Mouse (Mus musculus) midbrain, embryonic 16.5 days (tissue): Measurements from ENCODE around the gene Ubc. TPM values are rescaled to one million over a fixed set of nuclear protein-coding genes. Genes with fewer than 3 reads are reported as not detected.
A peak's percentile ranks its signal among the peaks of the same experiment; 100 is the strongest.

Experiments
- ATAC-seq: fragments of 200-750 bp; cut with Nextera tagmentation; 2 replicates; pipeline ENCODE4 v1.8.0; 2017; ENCODE audit warnings: moderate TSS enrichment
- H3K27ac ChIP-seq: fragments of 300-500 bp; sonication (generic); 2 replicates; pipeline ENCODE4 v1.5.1; 2014; ENCODE audit warnings: mild to moderate bottlenecking, low read length, mixed read lengths
- H3K27me3 ChIP-seq: fragments of 300-500 bp; sonication (generic); 2 replicates; pipeline ENCODE4 v1.6.1; 2014; ENCODE audit warnings: low read depth, low read length, mixed read lengths; ENCODE audit not compliant: control insufficient read depth, insufficient read depth
- H3K36me3 ChIP-seq: fragments of 300-500 bp; sonication (generic); 2 replicates; pipeline ENCODE4 v1.6.1; 2014; ENCODE audit warnings: mild to moderate bottlenecking, low read length, moderate library complexity, mixed read lengths; ENCODE audit not compliant: control insufficient read depth, insufficient read depth
- H3K4me1 ChIP-seq: fragments of 300-500 bp; sonication (generic); 2 replicates; pipeline ENCODE4 v1.6.1; 2014; ENCODE audit warnings: mild to moderate bottlenecking, low read length, mixed read lengths; ENCODE audit not compliant: control insufficient read depth, insufficient read depth
- H3K4me2 ChIP-seq: fragments of 300-500 bp; sonication (generic); 2 replicates; pipeline ENCODE4 v1.6.1; 2014; ENCODE audit warnings: mild to moderate bottlenecking, low read length, mixed read lengths
- H3K4me3 ChIP-seq: fragments of 300-500 bp; sonication (generic); 2 replicates; pipeline ENCODE4 v1.5.1; 2014; ENCODE audit warnings: low read depth, mild to moderate bottlenecking, low read length, moderate library complexity, mixed read lengths
- H3K9ac ChIP-seq: fragments of 300-500 bp; sonication (generic); 2 replicates; pipeline ENCODE4 v1.6.1; 2014; ENCODE audit warnings: low read depth, low read length, mixed read lengths
- H3K9me3 ChIP-seq: fragments of 300-500 bp; sonication (generic); replicated peaks from 2 replicates; pipeline ENCODE4 v1.6.1; 2014; ENCODE audit warnings: mild to moderate bottlenecking, low read length, mixed read lengths; ENCODE audit not compliant: control insufficient read depth, poor library complexity, severe bottlenecking
- WGBS: fragments of 180-500 bp; shearing (Covaris S2); extraction: QIAGEN DNeasy Blood & Tissue Kit; methylation state at CpG from one replicate; pipeline ENCODE4 v1.1.7; 2014; 5-methylcytosine and 5-hydroxymethylcytosine counted together
- polyA plus RNA-seq: library from polyadenylated mRNA; unstranded; fragments of >200 nt; fragmentation: Nextera tagmentation; extraction: Ambion mirVana; gene quantifications from 2 replicates; pipeline ENCODE4 v1.2.1, GENCODE M21; 2015

Ubc gene
- polyA plus RNA-seq, 1 experiment from 2014 or later: 1,506 TPM

- peaks cover 15% of the 10 kb centered on the region for H3K4me1 ChIP-seq
- WGBS: under 1% methylated on average over 31 of the region's 31 CpGs
- H3K36me3 ChIP-seq: no peaks in the 10 kb centered on the region
- no peaks in the 10 kb centered on the region for H3K27me3 ChIP-seq
- peak overlapping the region; percentile 53 for H3K4me3 ChIP-seq
- peak overlapping the region; percentile 87 for H3K27ac ChIP-seq
- peak; percentile 62 for ATAC-seq
- no peaks in the 10 kb centered on the region for H3K9me3 ChIP-seq
- peak overlapping the region; percentile 85 for H3K4me2 ChIP-seq
- peak overlapping the region; percentile 71 for H3K9ac ChIP-seq
Observed at GRCm38 (mm10) chr5:125405546-125406248, 15.7 kb upstream of the Ubc start.

GRCm38 (mm10) chr5:125404903-125405545 lies 15.0 kb upstream of the Ubc start:
- Histone ChIP-seq H3K4me1 (peaks cover 15% of the 10 kb centered on the region), H3K9me3 (no peaks in the 10 kb centered on the region), H3K36me3 (no peaks in the 10 kb centered on the region), H3K4me3 (peak overlapping the region; percentile 53), H3K27me3 (no peaks in the 10 kb centered on the region), H3K9ac (peak overlapping the region; percentile 71), H3K27ac (peak overlapping the region; percentile 87), H3K4me2 (peak overlapping the region; percentile 75)
- under 1% methylated on average over 28 of the region's 28 CpGs for WGBS
- peak; percentile 36 for ATAC-seq

- peaks cover 15% of the 10 kb centered on the region for H3K4me1 ChIP-seq
- peak overlapping the region; percentile 53 for H3K4me3 ChIP-seq
- peak overlapping the region; percentile 71 for H3K9ac ChIP-seq
- no peaks in the 10 kb centered on the region for H3K27me3 ChIP-seq
- ATAC-seq: no peak
- H3K9me3 ChIP-seq: no peaks in the 10 kb centered on the region
- peak overlapping the region; percentile 75 for H3K4me2 ChIP-seq
- H3K27ac ChIP-seq: peak overlapping the region; percentile 87
- under 1% methylated on average over 7 of the region's 7 CpGs for whole genome bisulfite sequencing
- H3K36me3 ChIP-seq: no peaks in the 10 kb centered on the region
Observed at GRCm38 (mm10) chr5:125404536-125404902, 14.5 kb upstream of the Ubc start.

- Histone ChIP-seq H3K9me3 (no peaks in the 10 kb centered on the region), H3K36me3 (no peaks in the 10 kb centered on the region), H3K4me1 (peaks cover 15% of the 10 kb centered on the region), H3K4me2 (peak overlapping the region; percentile 67), H3K9ac (peak overlapping the region; percentile 61), H3K4me3 (peak overlapping the region; percentile 39), H3K27ac (peak overlapping the region; percentile 76), H3K27me3 (no peaks in the 10 kb centered on the region)
- peak; percentile 41; the same call in 1 of the 2 replicates for ATAC-seq
- WGBS: 10% methylated on average over 31 of the region's 31 CpGs
Observed at GRCm38 (mm10) chr5:125403481-125404465, 13.8 kb upstream of the Ubc start.

GRCm38 (mm10) chr5:125402991-125403390 lies 13.0 kb upstream of the Ubc start:
- ATAC-seq: no peak
- Histone ChIP-seq H3K9ac (no peak overlapping the region), H3K4me2 (no peak overlapping the region), H3K4me1 (peaks cover 13% of the 10 kb centered on the region), H3K27me3 (no peaks in the 10 kb centered on the region), H3K4me3 (no peak overlapping the region), H3K36me3 (no peaks in the 10 kb centered on the region), H3K27ac (no peak overlapping the region), H3K9me3 (no peaks in the 10 kb centered on the region)
- WGBS: 68% methylated on average over 6 of the region's 6 CpGs

GRCm38 (mm10) chr5:125402476-125402875 lies 12.5 kb upstream of the Ubc start:
- H3K27me3 ChIP-seq: no peaks in the 10 kb centered on the region
- ATAC-seq: no peak
- H3K4me3 ChIP-seq: no peak overlapping the region
- 52% methylated on average over 10 of the region's 10 CpGs for WGBS
- no peaks in the 10 kb centered on the region for H3K9me3 ChIP-seq
- H3K9ac ChIP-seq: no peak overlapping the region
- no peak overlapping the region for H3K4me2 ChIP-seq
- H3K4me1 ChIP-seq: peaks cover 12% of the 10 kb centered on the region
- H3K27ac ChIP-seq: no peak overlapping the region
- H3K36me3 ChIP-seq: no peaks in the 10 kb centered on the region

GRCm38 (mm10) chr5:125400903-125401302 lies 10.9 kb upstream of the Ubc start:
- 72% methylated on average over 7 of the region's 7 CpGs for WGBS
- no peaks in the 10 kb centered on the region for H3K9me3 ChIP-seq
- no peak overlapping the region for H3K9ac ChIP-seq

GRCm38 (mm10) chr5:125395008-125395407 lies 5.0 kb upstream of the Ubc start:
- H3K27me3 ChIP-seq: no peaks in the 10 kb centered on the region
- 42% methylated on average over 3 of the region's 3 CpGs for WGBS
- H3K36me3 ChIP-seq: no peaks in the 10 kb centered on the region
- no peaks in the 10 kb centered on the region for H3K9me3 ChIP-seq
- H3K27ac ChIP-seq: peak overlapping the region; percentile 100
- no peak overlapping the region for H3K4me3 ChIP-seq
- no peak; the same call in 1 of the 2 replicates for ATAC-seq
- H3K9ac ChIP-seq: no peak overlapping the region
- peaks cover 33% of the 10 kb centered on the region for H3K4me1 ChIP-seq
- H3K4me2 ChIP-seq: 0 out of 2 replicates have a peak overlapping the region, but pooled peaks have one; percentile 70

More at GRCm38 (mm10) chr5:125400903-125401302, 10.9 kb upstream of the Ubc start:
- Histone ChIP-seq H3K27ac (no peak overlapping the region), H3K36me3 (no peaks in the 10 kb centered on the region), H3K4me3 (no peak overlapping the region), H3K4me2 (no peak overlapping the region), H3K27me3 (no peaks in the 10 kb centered on the region), H3K4me1 (peaks cover 2% of the 10 kb centered on the region; the same call in 1 of the 2 replicates)
- no peak for ATAC-seq
